Mouse (Mus musculus): ENCODE data around the gene Dctn3. TPM values are rescaled to one million over a fixed set of nuclear protein-coding genes. Genes with fewer than 3 reads are reported as not detected.
"Not testable (repeated sequence)": the region's sequence is repeated elsewhere in the genome, so short reads cannot be mapped to it uniquely, and the experiment has no call there.

Gene Dctn3
- polyA plus RNA-seq, 1 experiment, result 84.2 TPM

DNA sequence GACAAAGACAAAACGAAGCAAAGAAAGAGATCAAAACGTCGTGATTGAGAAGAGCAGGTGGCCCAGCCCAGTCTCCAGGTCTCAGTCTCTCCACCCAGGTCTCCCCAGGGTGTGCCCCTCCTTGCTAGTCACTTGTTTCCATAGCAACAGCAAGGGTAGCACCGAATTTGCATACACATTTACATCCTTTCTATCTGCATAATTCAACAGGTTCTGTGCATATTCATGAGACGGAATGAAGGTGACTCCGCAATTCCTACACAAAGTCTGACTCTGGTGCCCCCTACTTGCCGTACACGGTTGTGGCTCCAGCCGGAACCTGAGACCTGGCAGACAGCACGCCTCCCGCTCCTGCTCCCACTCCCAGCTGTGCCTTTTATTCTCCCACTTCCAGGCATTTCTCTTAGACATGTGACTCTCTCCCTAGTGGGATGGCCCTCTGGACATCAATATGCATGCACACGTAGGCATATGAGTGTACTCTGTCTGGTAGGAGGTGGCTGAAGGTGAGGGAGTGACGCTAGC is 15.9 kb downstream of the Dctn3 start:
- peak; percentile 46; the same call in 1 of the 2 replicates for TF ChIP-seq CTCF (IDR thresholded peaks at IDR 0.05; ENCODE audit: control insufficient read depth, insufficient read depth, insufficient replicate concordance, low read depth, low read length)
- no peak for TF ChIP-seq POLR2A (IDR thresholded peaks at IDR 0.05; ENCODE audit: control insufficient read depth, low read depth, low read length)
- H3K4me3 ChIP-seq (ENCODE audit: control insufficient read depth, low read depth, low read length), result no peak overlapping the region

DNA sequence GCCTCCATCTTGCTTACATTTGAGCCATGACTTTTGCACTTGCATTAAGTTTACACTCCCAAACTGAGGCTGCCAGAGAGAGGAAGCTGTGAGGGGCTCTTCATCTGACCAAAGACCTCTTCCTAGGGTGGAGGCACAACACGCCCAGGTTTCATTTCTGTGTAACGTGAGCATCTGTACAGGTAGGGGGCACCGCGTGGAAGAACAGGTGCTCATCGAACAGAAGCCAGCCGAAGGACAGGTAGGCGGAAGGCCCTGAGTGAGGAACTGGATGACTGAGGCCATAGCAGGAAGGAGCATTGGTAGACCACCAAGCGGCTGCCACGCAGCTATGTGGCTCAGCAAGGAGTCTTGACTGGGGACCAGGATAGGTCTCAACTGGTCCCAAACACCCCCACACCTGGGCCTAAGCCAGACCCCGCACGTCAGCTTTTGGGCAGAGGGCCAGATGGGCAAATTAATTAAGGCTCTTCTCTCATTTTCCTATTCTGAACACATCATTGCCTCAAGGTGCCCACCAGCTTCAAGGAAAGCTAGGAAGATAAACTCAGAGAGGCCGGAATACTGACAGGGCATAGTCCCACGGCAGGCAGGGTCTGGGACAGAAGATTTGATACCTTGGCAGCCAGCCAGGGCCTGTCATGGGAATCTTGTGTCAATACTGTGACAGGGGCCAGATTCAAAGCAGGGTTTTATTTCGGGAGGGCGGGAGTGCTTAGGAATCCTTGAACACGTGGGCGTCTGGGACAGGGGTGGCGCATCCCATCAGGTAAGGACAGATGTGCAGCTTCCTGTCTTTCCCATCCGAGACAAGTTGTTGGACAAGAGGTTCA is 16.8 kb downstream of the Dctn3 start:
- no peaks in the 10 kb centered on the region for H3K36me3 ChIP-seq (ENCODE audit: control insufficient read depth, insufficient read depth, low read length)
- H3K4me3 ChIP-seq (ENCODE audit: control insufficient read depth, low read depth, low read length), result no peak overlapping the region
- no peaks in the 10 kb centered on the region for H3K27me3 ChIP-seq (ENCODE audit: control insufficient read depth, insufficient read depth, low read length)
- H3K27ac ChIP-seq (ENCODE audit: control insufficient read depth, insufficient read depth, low read depth, low read length), result no peak overlapping the region
- no peak for TF ChIP-seq POLR2A (IDR thresholded peaks at IDR 0.05; ENCODE audit: control insufficient read depth, low read depth, low read length)
- TF ChIP-seq CTCF (IDR thresholded peaks at IDR 0.05; ENCODE audit: control insufficient read depth, insufficient read depth, insufficient replicate concordance, low read depth, low read length), result no peak
- no peaks in the 10 kb centered on the region; the same call in 1 of the 2 replicates for H3K4me1 ChIP-seq (ENCODE audit: control insufficient read depth, insufficient read depth, low read length)

More for the DNA sequence above, 15.9 kb downstream of the Dctn3 start:
- no peaks in the 10 kb centered on the region for H3K27me3 ChIP-seq (ENCODE audit: control insufficient read depth, insufficient read depth, low read length)
- H3K36me3 ChIP-seq (ENCODE audit: control insufficient read depth, insufficient read depth, low read length), result no peaks in the 10 kb centered on the region
- no peak overlapping the region for H3K27ac ChIP-seq (ENCODE audit: control insufficient read depth, insufficient read depth, low read depth, low read length)
- H3K4me1 ChIP-seq (ENCODE audit: control insufficient read depth, insufficient read depth, low read length), result peaks cover 4% of the 10 kb centered on the region

DNA sequence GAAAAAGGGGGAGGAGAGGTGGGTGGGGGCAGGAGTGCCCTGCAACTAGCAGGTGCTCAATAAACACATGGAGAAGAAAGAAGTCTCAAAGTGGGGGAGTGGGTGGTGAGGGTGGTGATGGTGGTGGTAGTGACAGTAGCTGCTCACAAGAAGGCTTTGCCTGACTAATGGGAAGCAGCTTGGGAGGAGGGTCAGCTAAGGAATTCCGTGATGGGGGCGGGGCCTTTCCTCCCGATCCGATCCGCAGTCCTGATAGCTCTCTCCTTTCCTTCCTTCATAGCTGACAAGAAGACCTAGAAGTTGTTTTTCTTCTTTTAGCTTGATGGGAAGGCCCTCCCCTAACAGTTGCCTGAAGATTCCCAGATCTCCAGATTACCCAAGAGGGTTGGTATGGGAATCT is 18.3 kb downstream of the Dctn3 start:
- no peaks in the 10 kb centered on the region; the same call in 1 of the 2 replicates for H3K4me1 ChIP-seq (ENCODE audit: control insufficient read depth, insufficient read depth, low read length)
- TF ChIP-seq POLR2A (IDR thresholded peaks at IDR 0.05; ENCODE audit: control insufficient read depth, low read depth, low read length) (no peak), CTCF (IDR thresholded peaks at IDR 0.05; ENCODE audit: control insufficient read depth, insufficient read depth, insufficient replicate concordance, low read depth, low read length) (no peak)
- no peak overlapping the region for H3K4me3 ChIP-seq (ENCODE audit: control insufficient read depth, low read depth, low read length)
- H3K27ac ChIP-seq (ENCODE audit: control insufficient read depth, insufficient read depth, low read depth, low read length), result no peak overlapping the region
- H3K27me3 ChIP-seq (ENCODE audit: control insufficient read depth, insufficient read depth, low read length), result no peaks in the 10 kb centered on the region
- no peaks in the 10 kb centered on the region for H3K36me3 ChIP-seq (ENCODE audit: control insufficient read depth, insufficient read depth, low read length)

DNA sequence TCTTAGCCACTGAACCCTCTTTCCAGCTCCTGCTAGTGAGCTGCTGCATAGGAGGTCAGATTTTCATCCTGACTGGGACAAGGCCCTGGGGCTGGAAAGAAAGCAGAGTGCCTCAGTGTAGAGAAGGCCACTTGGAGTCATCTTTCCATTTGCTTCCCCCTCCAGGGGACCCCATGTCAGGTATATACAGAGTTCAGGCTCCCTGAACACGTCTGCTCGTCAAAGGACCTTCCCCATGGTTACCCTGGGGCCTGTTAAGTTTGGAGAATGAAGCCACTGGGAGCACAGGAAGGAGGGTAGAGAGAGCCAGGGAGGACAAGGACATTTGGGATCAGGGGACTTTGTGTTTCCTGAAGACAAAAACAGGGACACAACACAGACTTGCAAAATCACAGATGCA is 20.7 kb downstream of the Dctn3 start:
- not testable (repeated sequence) for H3K4me3 ChIP-seq (ENCODE audit: control insufficient read depth, low read depth, low read length); H3K36me3 ChIP-seq (ENCODE audit: control insufficient read depth, insufficient read depth, low read length); H3K4me1 ChIP-seq (ENCODE audit: control insufficient read depth, insufficient read depth, low read length); H3K27ac ChIP-seq (ENCODE audit: control insufficient read depth, insufficient read depth, low read depth, low read length); H3K27me3 ChIP-seq (ENCODE audit: control insufficient read depth, insufficient read depth, low read length)

DNA sequence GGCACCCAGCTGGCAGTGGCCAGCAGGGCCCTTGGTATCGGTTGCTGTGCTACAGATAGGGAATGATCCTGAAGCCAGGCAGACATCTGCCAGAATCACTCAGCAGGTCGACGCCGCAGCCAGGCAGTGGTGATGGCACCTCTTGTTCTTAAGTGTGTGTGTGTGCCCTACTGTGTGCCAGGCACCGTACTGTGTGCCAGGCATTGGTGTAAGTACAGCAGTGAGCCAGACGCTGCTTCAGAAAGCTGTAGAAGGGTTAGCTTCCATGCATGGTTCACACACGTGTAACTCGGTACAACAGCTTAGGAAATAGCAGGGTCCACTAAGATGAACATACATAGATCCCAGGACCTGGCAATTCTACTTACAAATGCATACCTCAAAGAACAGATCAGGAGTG is 22.7 kb downstream of the Dctn3 start:
- not testable (repeated sequence) for H3K36me3 ChIP-seq (ENCODE audit: control insufficient read depth, insufficient read depth, low read length); H3K4me1 ChIP-seq (ENCODE audit: control insufficient read depth, insufficient read depth, low read length); H3K27me3 ChIP-seq (ENCODE audit: control insufficient read depth, insufficient read depth, low read length); H3K27ac ChIP-seq (ENCODE audit: control insufficient read depth, insufficient read depth, low read depth, low read length); H3K4me3 ChIP-seq (ENCODE audit: control insufficient read depth, low read depth, low read length)

DNA sequence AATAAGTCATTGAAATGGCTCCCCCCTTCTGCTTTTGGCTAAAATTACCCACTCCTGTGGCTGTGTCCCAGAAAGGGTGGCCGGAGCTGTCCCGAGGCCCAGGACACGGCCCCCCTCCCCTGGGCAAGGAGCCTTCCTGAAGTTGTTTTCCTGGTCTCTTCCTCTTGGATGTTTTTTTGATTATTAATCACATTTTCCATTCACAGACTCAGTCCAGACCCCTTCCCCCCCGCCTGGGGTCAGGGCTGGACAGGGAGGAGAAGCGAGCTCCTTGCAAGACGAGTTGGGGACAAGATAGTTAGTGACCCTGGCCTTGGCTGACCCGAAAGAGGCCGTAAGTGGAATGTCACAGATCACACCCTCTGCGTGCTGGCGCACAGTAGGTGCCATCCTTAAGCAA is 23.2 kb downstream of the Dctn3 start, which contains the start of gene Il11ra1:
TSS of gene Il11ra1 (plus strand) at position 207 of the 400 bp plus-strand sequence.
- H3K27me3 ChIP-seq (ENCODE audit: control insufficient read depth, insufficient read depth, low read length); H3K4me1 ChIP-seq (ENCODE audit: control insufficient read depth, insufficient read depth, low read length); H3K27ac ChIP-seq (ENCODE audit: control insufficient read depth, insufficient read depth, low read depth, low read length); H3K36me3 ChIP-seq (ENCODE audit: control insufficient read depth, insufficient read depth, low read length); H3K4me3 ChIP-seq (ENCODE audit: control insufficient read depth, low read depth, low read length): not testable (repeated sequence)

DNA sequence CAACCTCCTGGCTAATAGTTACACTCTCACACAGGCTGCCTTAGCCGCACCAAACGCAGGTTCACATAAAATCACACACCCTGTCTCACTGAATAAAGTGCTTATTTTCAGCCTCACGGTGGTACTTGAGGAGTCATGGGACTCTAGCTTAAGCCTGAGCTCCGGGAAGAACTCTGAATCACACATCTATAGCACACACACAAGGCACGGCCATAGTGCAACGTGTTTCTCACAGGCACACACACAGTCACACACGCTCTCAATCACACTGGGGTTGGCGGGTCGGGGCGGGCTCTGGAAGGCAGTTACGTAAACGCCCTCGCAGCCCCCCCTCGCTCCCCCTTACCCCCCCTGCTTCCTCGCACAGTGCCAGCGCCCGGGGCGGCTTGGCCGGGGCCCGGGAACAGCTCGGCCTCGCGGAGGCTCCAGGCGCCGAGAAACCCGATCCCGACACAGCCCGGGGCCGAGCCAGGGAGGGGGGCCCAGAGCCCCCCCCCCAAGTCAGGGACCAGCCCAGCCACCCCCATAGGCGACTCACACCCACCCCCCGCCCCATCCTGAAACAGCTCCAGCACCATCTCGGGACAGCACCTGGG is 24.5 kb downstream of the Dctn3 start:
- not testable (repeated sequence) for H3K36me3 ChIP-seq (ENCODE audit: control insufficient read depth, insufficient read depth, low read length); H3K4me3 ChIP-seq (ENCODE audit: control insufficient read depth, low read depth, low read length); H3K4me1 ChIP-seq (ENCODE audit: control insufficient read depth, insufficient read depth, low read length); H3K27ac ChIP-seq (ENCODE audit: control insufficient read depth, insufficient read depth, low read depth, low read length); H3K27me3 ChIP-seq (ENCODE audit: control insufficient read depth, insufficient read depth, low read length)

Measured in testis, adult 2 months (tissue).